Mouse (Mus musculus) hindbrain, embryonic 15.5 days (tissue): ENCODE measurements around the gene Lsm7. TPM values are rescaled to one million over a fixed set of nuclear protein-coding genes. Genes with fewer than 3 reads are reported as not detected.
A peak's percentile ranks its signal among the peaks of the same experiment; 100 is the strongest.
"Not testable (repeated sequence)": the region's sequence is repeated elsewhere in the genome, so short reads cannot be mapped to it uniquely, and the experiment has no call there.

Experiments used
- ATAC-seq: fragments of 200-750 bp; cut with Nextera tagmentation; 2 replicates; pipeline ENCODE4 v1.8.0; 2017; ENCODE audit warnings: low read depth, moderate number of reproducible peaks, moderate TSS enrichment; ENCODE audit not compliant: low FRiP score
- H3K27ac ChIP-seq: fragments of 300-500 bp; sonication (generic); replicated peaks from 2 replicates; pipeline ENCODE4 v1.5.1; 2015; ENCODE audit warnings: mild to moderate bottlenecking, inconsistent platforms
- H3K27me3 ChIP-seq: fragments of 300-500 bp; sonication (generic); 2 replicates; pipeline ENCODE4 v1.6.1; 2015; ENCODE audit warnings: control low read depth, inconsistent platforms
- H3K36me3 ChIP-seq: fragments of 300-500 bp; sonication (generic); 2 replicates; pipeline ENCODE4 v1.6.1; 2015; ENCODE audit warnings: control low read depth, inconsistent platforms
- H3K4me1 ChIP-seq: fragments of 300-500 bp; sonication (generic); replicated peaks from 2 replicates; pipeline ENCODE4 v1.6.1; 2015; ENCODE audit warnings: control low read depth, inconsistent platforms
- H3K4me2 ChIP-seq: fragments of 300-500 bp; sonication (generic); 2 replicates; pipeline ENCODE4 v1.6.1; 2015; ENCODE audit warnings: moderate library complexity, mild to moderate bottlenecking, inconsistent platforms
- H3K4me3 ChIP-seq: fragments of 300-500 bp; sonication (generic); 2 replicates; pipeline ENCODE4 v1.5.1; 2015; ENCODE audit warnings: mild to moderate bottlenecking, inconsistent platforms
- H3K9ac ChIP-seq: fragments of 300-500 bp; sonication (generic); 2 replicates; pipeline ENCODE4 v1.6.1; 2015; ENCODE audit warnings: inconsistent platforms
- H3K9me3 ChIP-seq: fragments of 300-500 bp; sonication (generic); 2 replicates; pipeline ENCODE4 v1.6.1; 2016; ENCODE audit warnings: control low read depth, inconsistent platforms
- WGBS: fragments of 180-500 bp; shearing (Covaris S2); methylation state at CpG from one replicate; pipeline ENCODE4 v1.1.7; 2015; 5-methylcytosine and 5-hydroxymethylcytosine counted together
- polyA plus RNA-seq: library from polyadenylated mRNA; unstranded; fragments of >200 nt; fragmentation: Nextera tagmentation; extraction: Ambion mirVana; gene quantifications from 2 replicates; pipeline ENCODE4 v1.2.1, GENCODE M21; 2015

Lsm7 gene
- polyA plus RNA-seq, 1 experiment from 2014 or later, result 210 TPM

DNA sequence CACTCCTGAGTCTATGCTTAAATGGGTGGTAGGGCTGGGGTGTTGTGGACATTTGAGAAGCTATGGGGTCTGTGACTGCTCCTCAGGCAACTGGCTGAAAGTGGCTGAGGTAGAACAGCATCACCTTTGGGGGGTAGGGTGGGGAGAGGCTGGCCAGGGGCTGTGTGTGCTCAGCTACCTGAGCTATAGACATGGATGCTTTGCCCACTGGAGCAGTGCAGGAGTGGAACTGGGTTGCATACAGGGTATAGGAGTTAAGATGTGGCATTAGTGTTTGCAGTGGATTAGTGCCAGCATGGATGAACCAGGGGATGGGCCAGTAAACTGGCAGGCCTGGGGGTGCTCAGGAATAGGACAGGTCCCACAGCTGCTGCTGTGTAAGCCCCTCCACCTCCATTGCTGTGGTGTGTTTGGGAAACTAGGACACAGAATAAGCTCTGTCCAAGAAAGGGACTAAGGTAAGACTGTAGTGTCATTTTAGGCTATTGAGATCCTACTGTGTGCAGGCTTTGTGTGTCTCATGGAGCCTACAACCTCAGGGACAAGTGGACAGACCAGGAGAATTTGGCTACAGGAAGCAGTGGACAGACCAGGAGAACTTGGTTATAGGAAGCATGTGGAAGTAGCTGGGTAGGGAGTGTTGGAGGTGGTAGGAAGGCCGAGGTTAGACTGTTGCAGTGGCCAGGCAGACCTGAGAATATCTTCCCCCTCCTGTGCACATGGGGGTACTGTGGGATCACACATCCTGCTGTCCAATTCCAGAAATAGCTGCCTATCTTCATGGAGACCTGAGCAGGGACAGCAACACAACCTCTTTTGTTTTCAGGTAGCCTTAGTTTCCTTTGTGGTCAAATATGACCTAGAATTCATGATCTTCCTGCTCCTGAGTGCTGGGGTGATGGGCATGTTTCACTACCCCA is 25.4 kb downstream of the Lsm7 start:
- Histone ChIP-seq H3K36me3 (peaks cover 24% of the 10 kb centered on the region), H3K9ac (no peak overlapping the region), H3K4me3 (no peak overlapping the region), H3K27ac (no peak overlapping the region), H3K4me2 (no peak overlapping the region), H3K9me3 (no peaks in the 10 kb centered on the region), H3K4me1 (peaks cover 25% of the 10 kb centered on the region), H3K27me3 (peaks cover 13% of the 10 kb centered on the region)
- 60% methylated on average over 1 of the region's 1 CpGs for WGBS
- ATAC-seq, result no peak

DNA sequence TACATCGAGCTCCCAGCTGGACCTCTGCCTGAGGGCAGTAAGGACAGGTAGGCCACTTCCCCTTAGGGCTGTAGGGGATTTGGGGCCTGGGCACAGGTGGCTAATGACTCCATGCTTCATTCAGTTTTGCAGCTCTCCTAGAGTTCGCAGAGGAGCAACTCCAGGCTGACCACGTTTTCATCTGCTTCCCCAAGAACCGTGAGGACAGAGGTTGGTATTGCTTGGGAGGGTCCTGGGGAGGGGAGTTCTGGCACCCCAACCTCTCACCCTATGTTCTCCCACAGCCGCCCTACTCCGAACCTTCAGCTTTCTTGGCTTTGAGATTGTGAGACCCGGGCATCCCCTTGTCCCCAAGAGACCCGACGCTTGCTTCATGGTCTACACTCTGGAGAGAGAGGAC is 26.4 kb downstream of the Lsm7 start:
- H3K9ac ChIP-seq, H3K9me3 ChIP-seq, ATAC-seq, H3K27ac ChIP-seq, H3K27me3 ChIP-seq: not testable (repeated sequence)
- peak overlapping the region; percentile 85 for H3K4me3 ChIP-seq
- H3K4me2 ChIP-seq, result peak overlapping the region; percentile 95
- 82% methylated on average over 9 of the region's 9 CpGs for WGBS
- H3K36me3 ChIP-seq, result peaks cover 19% of the 10 kb centered on the region
- peaks cover 25% of the 10 kb centered on the region for H3K4me1 ChIP-seq

DNA sequence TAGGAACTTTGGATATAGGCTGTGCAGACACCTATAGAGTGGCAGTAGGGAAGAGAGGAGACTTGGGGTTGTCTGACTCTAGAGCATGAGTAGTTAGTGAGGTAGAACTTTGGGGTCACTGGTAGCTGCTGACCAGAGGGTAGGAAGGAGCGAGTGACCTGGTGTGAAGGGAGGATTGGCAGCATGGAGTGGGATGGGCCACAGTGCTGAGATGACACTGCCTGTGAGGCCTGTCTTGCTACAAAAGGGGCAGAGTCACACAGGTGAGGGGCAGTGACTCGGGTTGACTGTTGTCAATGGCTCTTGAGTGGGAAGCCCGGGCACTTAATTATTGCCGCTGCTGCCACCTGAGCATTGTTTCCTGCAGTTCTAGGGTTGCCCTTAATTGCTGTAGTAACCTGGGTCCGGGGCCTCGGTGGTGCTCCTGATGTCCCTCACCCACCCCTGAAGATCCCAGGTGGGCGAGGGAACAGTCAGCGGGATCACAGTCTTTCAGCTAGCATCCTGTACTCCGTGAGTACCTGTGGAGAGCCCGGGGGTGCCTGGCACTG is 27.1 kb downstream of the Lsm7 start:
- Histone ChIP-seq H3K36me3 (peaks cover 19% of the 10 kb centered on the region), H3K9me3 (no peaks in the 10 kb centered on the region), H3K4me3 (peak overlapping the region; percentile 85), H3K4me2 (peak overlapping the region; percentile 95), H3K9ac (peak overlapping the region; percentile 93), H3K27me3 (no peaks in the 10 kb centered on the region), H3K4me1 (peaks cover 25% of the 10 kb centered on the region), H3K27ac (no peak overlapping the region)
- 67% methylated on average over 10 of the region's 10 CpGs for WGBS
- ATAC-seq, result no peak

DNA sequence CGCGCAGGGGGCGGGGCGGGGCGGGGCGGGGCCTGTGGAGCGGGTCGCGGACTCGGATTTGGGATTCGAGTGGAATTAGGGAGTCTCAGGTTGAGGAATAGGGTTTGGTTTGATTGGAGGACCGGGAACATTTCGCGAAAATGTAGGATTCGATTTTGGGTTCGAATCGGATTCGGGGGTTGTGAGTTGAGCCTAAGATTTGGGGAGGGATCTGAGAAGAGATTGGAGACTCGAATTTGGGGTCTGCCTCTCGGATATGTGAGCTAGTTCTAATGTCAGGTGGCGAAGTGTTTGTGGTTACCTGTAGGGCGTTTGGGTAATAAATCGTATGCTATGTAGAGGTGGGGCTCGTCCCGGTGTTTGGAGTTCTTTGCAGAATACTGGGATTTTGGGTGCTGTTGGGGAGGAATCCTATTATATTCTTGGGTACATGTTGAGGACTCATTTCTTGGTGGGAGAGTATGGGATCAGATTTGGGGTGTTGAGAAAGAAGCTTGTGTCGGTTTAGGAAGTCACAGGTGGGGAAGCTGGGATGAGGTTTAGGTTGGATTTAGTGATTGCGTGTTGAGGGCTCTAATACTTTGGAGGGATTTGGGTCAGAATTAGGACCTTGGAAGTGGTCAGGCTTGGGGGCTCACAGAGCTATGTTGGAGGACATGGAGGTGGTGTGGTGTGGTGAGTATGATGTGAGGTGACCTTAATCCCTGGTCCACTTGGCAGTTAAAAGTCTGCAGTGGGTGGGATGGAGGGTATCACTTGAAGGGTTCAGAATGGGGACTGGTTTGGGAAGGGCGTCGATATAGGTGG is 27.7 kb downstream of the Lsm7 start:
- 8% methylated on average over 29 of the region's 29 CpGs for WGBS
- H3K27ac ChIP-seq, result peak overlapping the region; percentile 93
- H3K27me3 ChIP-seq, result no peaks in the 10 kb centered on the region
- peak overlapping the region; percentile 95 for H3K4me2 ChIP-seq
- peaks cover 25% of the 10 kb centered on the region for H3K4me1 ChIP-seq
- peaks cover 19% of the 10 kb centered on the region for H3K36me3 ChIP-seq
- peak overlapping the region; percentile 93 for H3K9ac ChIP-seq
- H3K9me3 ChIP-seq, result no peaks in the 10 kb centered on the region
- ATAC-seq, result no peak
- H3K4me3 ChIP-seq, result peak overlapping the region; percentile 85

DNA sequence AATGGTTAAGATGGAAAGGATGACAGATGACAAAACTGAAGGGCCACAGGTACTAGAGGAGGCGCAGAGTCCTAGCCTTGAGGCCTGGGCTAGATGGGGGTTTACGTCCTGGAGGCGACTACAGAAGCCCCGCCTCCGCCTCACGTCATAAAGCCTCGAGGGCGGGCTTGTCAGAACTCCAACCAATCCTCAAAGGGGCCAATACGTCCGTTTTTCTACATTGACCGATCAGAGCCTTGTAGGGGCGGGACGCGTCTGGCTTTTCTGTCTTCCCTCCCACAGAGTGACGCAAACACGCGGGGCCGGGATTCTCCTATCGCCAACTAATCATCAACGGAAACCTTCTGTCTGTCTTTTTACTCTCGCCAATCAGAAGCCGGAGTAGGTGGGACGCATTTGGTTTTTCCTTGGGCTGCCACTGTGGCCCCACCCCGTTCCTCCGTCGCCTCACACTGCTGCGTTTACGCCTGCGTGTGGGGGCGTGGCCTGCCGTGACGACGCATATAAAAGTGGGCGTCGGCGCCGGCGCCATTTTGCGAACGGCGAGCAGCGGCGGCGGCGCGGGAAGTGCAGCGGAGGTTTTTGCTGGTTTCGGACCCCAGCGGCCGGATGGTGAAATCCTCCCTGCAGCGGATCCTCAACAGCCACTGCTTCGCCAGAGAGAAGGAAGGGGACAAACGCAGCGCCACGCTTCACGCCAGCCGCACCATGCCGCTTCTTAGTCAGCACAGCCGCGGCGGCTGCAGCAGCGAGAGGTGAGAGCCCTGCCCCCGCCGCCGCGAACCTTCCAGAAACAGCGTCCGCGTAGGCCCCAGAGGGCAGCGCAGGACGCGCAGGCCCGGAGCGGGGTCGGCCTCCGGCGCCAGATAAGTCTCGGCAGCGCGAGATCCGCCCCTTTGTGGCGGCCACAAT is 28.6 kb downstream of the Lsm7 start, which contains the start of gene Oaz1:
Gene Oaz1 (plus strand): TSS at position 506 of the 912 bp plus-strand sequence.
- Histone ChIP-seq H3K4me2 (peak within 1 kb of the TSS; percentile 95), H3K4me3 (peak within 1 kb of the TSS; percentile 85), H3K9me3 (no peaks in the 10 kb centered on the region), H3K9ac (peak within 1 kb of the TSS; percentile 93), H3K4me1 (peaks cover 25% of the 10 kb centered on the region), H3K27ac (peak within 1 kb of the TSS; percentile 93), H3K36me3 (peaks cover 19% of the 10 kb centered on the region), H3K27me3 (no peaks in the 10 kb centered on the region)
- ATAC-seq, result peak; percentile 98
- under 1% methylated on average over 81 of the region's 82 CpGs for WGBS

DNA sequence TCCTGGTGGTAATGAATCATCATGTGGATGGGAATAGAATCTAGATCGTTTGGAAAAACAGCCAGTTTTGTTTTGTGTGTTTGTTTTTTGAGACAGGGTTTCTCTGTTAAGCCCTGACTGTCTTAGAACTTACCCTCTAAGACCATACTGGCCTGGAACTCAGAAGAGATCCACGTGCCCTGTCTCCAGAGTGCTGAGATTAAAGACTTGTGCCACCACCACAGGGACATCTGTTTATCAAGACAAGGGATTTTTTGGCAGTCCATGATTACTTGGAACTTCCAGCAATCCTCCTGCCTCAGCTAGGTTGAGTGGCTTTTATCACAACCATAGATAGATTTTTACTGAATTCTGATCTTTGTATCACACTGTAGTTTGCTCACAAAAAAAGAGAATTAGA is 30.2 kb downstream of the Lsm7 start:
- 81% methylated on average over 2 of the region's 2 CpGs for WGBS
- H3K4me1 ChIP-seq, result peaks cover 21% of the 10 kb centered on the region
- no peak for ATAC-seq
- no peak overlapping the region for H3K27ac ChIP-seq
- no peaks in the 10 kb centered on the region for H3K9me3 ChIP-seq
- no peak overlapping the region for H3K9ac ChIP-seq
- peaks cover 8% of the 10 kb centered on the region for H3K36me3 ChIP-seq
- H3K4me2 ChIP-seq, result no peak overlapping the region
- no peak overlapping the region for H3K4me3 ChIP-seq
- H3K27me3 ChIP-seq, result no peaks in the 10 kb centered on the region

DNA sequence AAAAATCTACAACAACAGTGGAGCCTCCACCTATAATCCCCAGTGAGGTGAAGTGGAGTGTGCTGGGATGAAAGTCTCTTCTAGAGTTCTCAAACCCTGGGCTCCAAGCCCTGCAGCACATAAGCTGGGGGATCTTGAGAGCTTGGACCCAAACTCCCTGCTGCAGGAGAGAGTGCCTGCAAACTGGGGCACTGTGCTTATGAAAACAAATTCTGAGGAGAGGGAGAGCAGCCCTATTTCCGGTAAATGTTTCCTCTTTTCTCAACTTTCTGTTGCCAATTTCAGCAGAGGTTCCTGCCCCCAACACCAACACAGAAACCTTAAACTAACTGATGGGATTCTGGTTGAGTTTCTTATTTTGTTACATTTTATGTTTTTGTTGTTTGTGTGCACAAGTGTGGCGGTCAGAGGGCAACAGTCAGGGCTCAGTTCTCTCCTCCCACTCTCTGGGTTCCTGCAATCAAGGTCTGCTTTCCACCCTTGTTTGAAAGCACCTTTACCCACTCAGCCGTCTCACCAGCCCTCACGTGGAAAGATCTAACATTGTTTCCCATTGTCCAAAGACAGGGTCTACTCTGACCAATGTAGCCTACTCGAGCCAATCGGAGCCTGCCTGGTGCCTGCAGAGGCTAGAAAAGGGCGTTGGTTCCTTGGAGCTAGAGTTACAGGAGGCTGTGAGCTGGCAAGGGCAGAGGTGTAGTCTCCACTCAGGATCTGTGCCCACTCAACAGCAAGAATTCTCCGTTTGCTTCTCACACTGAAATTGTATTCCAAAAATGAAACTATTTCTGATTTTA is 31.0 kb downstream of the Lsm7 start:
- peaks cover 14% of the 10 kb centered on the region for H3K4me1 ChIP-seq
- no peak overlapping the region for H3K9ac ChIP-seq
- 0 out of 2 replicates have a peak, but pooled peaks cover under 1% of the 10 kb centered on the region for H3K36me3 ChIP-seq
- ATAC-seq, result no peak
- H3K4me2 ChIP-seq, result no peak overlapping the region
- no peak overlapping the region for H3K4me3 ChIP-seq
- WGBS, result 73% methylated on average over 8 of the region's 8 CpGs
- H3K27ac ChIP-seq, result no peak overlapping the region
- no peaks in the 10 kb centered on the region for H3K9me3 ChIP-seq
- H3K27me3 ChIP-seq, result no peaks in the 10 kb centered on the region

DNA sequence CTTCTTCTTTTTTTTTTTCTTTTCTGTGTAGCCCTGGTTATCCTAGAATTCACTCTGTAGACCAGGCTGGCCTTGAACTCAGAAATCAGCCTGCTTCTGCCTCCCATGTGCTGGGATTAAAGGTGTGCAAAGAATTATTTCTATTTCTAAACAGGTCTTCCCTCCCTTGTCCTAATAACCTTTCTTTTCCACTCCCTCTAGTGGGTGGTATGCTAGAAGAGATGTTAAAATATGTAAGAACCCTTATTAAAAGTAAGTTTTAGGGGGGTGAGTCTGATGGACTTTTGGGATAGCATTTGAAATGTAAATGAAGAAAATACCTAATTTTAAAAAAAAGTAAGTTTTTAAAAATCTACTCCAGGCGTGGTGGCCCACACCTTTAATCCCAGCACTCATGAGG is 31.7 kb downstream of the Lsm7 start:
- Histone ChIP-seq H3K27me3 (no peaks in the 10 kb centered on the region), H3K4me1 (peaks cover 10% of the 10 kb centered on the region), H3K9me3 (no peaks in the 10 kb centered on the region), H3K4me2 (no peak overlapping the region), H3K4me3 (no peak overlapping the region), H3K36me3 (no peaks in the 10 kb centered on the region), H3K9ac (no peak overlapping the region), H3K27ac (no peak overlapping the region)
- 82% methylated on average over 1 of the region's 1 CpGs for WGBS
- ATAC-seq, result no peak

DNA sequence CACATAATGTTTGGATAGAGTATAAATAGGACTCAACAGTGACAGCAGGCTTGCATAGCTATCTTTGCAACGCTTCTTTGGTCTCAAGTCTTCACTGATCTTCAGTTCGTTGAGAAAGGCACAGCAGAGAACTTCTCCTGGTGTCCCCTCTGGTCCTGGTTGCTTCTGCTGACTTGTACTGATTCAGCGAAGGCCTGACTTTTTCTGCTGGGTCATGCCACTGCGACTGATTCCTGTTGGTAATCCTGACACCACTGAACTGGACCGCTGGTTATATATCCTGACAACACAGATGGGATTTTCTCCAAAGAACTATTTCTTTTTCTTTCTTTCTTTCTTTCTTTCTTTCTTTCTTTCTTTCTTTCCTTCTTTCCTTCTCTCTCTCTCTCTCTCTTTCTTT is 32.5 kb downstream of the Lsm7 start:
- H3K4me3 ChIP-seq, result no peak overlapping the region
- no peak overlapping the region for H3K9ac ChIP-seq
- no peaks in the 10 kb centered on the region for H3K36me3 ChIP-seq
- ATAC-seq, result no peak
- H3K9me3 ChIP-seq, result no peaks in the 10 kb centered on the region
- H3K4me2 ChIP-seq, result no peak overlapping the region
- no peaks in the 10 kb centered on the region for H3K27me3 ChIP-seq
- peaks cover 2% of the 10 kb centered on the region for H3K4me1 ChIP-seq
- 91% methylated on average over 5 of the region's 5 CpGs for WGBS
- no peak overlapping the region for H3K27ac ChIP-seq

DNA sequence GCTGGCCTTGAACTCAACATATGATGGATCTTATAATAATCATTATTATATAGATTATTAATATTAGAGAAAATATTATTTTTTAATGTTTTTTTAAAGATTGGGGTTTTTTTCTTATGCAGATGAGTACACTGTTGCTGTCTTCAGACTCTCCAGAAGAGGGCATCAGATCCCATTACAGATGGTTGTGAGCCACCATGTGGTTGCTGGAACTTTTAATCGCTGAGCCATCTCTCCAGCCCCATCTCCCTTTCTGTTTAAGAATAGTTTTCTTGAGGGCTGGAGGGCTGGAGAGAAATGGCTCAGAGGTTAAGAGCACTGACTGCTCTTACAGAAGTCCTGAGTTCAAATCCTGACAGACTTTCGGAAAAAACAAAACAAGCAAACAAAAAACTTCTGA is 33.0 kb downstream of the Lsm7 start:
- Histone ChIP-seq H3K27ac (no peak overlapping the region), H3K4me1 (no peaks in the 10 kb centered on the region; the same call in 1 of the 2 replicates), H3K4me2 (no peak overlapping the region), H3K9me3 (no peaks in the 10 kb centered on the region), H3K27me3 (no peaks in the 10 kb centered on the region), H3K9ac (no peak overlapping the region), H3K4me3 (no peak overlapping the region), H3K36me3 (no peaks in the 10 kb centered on the region)
- ATAC-seq, result no peak
- WGBS, result 43% methylated on average over 2 of the region's 2 CpGs
